Mouse (Mus musculus): Measurements from ENCODE around the gene Itga9.

DNA sequence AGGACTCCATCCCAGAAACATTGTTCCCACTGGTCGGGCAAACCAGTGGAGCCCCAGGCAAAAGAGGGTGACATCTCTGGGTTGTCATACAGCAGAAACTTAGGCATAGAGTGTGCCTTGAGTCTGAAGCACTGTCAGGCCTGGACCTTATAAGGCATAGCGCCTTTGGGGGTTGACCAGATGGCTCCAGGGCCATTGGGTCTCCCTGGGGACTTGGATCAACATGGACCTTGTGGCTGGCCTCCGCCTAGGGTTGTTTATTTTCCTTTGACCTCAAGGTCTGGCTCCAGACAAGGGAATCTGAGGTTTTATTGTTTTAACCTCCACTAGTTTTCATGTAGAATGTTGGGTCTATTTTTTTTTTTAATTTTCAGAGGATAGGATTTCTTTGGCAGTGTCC is 267.1 kb downstream of the Itga9 start:
- TF ChIP-seq POLR2A (IDR thresholded peaks at IDR 0.05; ENCODE audit: borderline replicate concordance, insufficient read depth, low read length) (no peak), CTCF (IDR thresholded peaks at IDR 0.05; ENCODE audit: borderline replicate concordance, insufficient read depth, low read depth, low read length) (no peak)
